ENCODE assay signal across 24 mouse cellular contexts in genomic region chr1:175870716-175871115, GRCm38 (mm10). TPM values are rescaled to one million over a fixed set of nuclear protein-coding genes. Genes with fewer than 3 reads are reported as not detected.
"Had no signal": no experiment of that assay in that cellular context is flagged by ENCODE, and none has a peak within 500 bp of the region (broad histone marks: within the 10 kb centered on the region; RNA-seq: fewer than 3 reads in every experiment).

No protein-coding gene starts in this region.

- H3K36me3 ChIP-seq: limb, embryonic 10.5 days; liver, embryonic 15.5 days; midbrain, embryonic 12.5 days had no signal

- H3K4me2 ChIP-seq: liver, embryonic 11.5 days; liver, embryonic 15.5 days; midbrain, embryonic 12.5 days had no signal

- H3K4me1 ChIP-seq: limb, embryonic 10.5 days; liver, embryonic 15.5 days; midbrain, embryonic 12.5 days had no signal

- H3K9ac ChIP-seq: liver, embryonic 15.5 days; midbrain, embryonic 12.5 days had no signal

- H3K27ac ChIP-seq: kidney, postnatal 0 days; limb, embryonic 10.5 days; liver, embryonic 15.5 days; midbrain, embryonic 12.5 days had no signal

- H3K4me3 ChIP-seq: limb, embryonic 10.5 days; liver, embryonic 15.5 days; midbrain, embryonic 12.5 days had no signal

- DNase-seq: kidney, adult 11 months; kidney, adult 9 months; kidney, postnatal 36 days; layer of hippocampus, adult 9-11 months; lung, adult 2 months; lung, postnatal 36 days; right cerebral cortex, adult 18-20 months; right cerebral cortex, postnatal 25 days; thymus, postnatal 36 days had no signal

- ATAC-seq: lung, postnatal 0 days had no signal

- H3K9me3 ChIP-seq: limb, embryonic 10.5 days; liver, embryonic 15.5 days; midbrain, embryonic 12.5 days had no signal

- H3K27me3 ChIP-seq: liver, embryonic 15.5 days; midbrain, embryonic 12.5 days had no signal

RNA-seq across cellular contexts. Expression of gene Gm38100, which starts 49.4 kb away (rescaled TPM):
- total RNA-seq: layer of hippocampus, adult 18-20 months; left cerebral cortex, adult 18-20 months; left cerebral cortex, postnatal 10 days; megakaryocyte, adult 5-6 weeks had no signal
- polyA plus RNA-seq: kidney, postnatal 0 days; limb, embryonic 14.5 days; liver, embryonic 15.5 days; lung, adult 2 months; lung, postnatal 0 days; neural tube, embryonic 14.5 days; small intestine, adult 2 months; stomach, embryonic 16.5 days; thymus, postnatal 0 days had no signal
